Mouse (Mus musculus) left cerebral cortex, postnatal 14 days (tissue): ENCODE data around the gene Sars2. TPM values are rescaled to one million over a fixed set of nuclear protein-coding genes. Genes with fewer than 3 reads are reported as not detected.

ENCODE experiments used
- DNase-seq, 2 experiments: peaks; one replicate each; pipeline ENCODE4 v3.0.0; 2021 to 2022; ENCODE audit warnings: low spot score in 2 of 2, mixed read lengths in 1 of 2
- intact Hi-C: fragments of 180-260 bp; cut with DNase I; formaldehyde crosslinking; loops from one replicate; pipeline ENCODE4 v1.15.1; 2025
- total RNA-seq, 2 experiments: library from RNA; stranded (reverse); gene quantifications; 2 replicates each; pipeline ENCODE4 v1.2.3; 2021

Sars2 gene
- total RNA-seq, 2 experiments from 2014 or later, result 13.0 to 17.9 TPM

DNA sequence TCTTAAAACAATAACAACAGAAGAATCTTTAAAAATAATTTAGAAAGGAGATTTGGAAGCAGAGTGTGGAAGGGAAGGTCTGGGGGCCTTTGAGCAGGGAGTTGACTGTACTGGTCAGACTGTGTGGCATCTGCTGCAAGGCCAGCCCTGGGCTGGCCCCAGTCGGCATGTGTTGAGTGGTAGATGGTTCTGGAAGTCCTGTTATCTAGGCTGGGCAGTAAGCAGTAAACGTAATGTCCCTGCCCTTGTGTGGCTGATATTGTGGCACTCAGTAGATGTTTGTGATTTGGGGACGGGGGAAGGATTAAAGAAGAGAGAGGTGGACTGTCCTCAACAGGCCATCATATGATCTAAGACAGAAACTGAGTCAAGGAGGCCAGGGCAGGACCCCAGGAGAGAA lies 28.5 kb downstream of the Sars2 start:
- no peak for DNase-seq
- intact Hi-C loops, result no loop called here

DNA sequence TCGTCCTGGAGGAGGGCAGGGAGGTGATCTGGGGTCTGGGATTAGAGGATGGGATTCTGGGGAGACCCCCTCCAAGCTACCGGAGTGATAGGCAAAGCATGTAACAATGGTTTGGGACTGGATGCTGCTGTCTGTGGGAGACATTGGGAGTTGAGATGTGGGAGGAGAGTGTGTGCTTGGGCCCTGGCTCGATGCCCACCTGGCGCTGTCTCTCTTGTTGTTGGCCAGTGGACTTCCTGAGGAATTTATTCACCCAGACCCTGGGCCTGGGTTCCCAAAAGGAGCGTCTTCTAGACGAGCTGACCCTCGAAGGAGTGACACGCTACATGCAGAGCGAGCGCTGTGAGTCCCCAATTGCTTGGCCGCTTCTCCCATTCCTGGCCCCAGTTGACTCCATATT lies 30.1 kb downstream of the Sars2 start:
- intact Hi-C loops, result no loop called here

DNA sequence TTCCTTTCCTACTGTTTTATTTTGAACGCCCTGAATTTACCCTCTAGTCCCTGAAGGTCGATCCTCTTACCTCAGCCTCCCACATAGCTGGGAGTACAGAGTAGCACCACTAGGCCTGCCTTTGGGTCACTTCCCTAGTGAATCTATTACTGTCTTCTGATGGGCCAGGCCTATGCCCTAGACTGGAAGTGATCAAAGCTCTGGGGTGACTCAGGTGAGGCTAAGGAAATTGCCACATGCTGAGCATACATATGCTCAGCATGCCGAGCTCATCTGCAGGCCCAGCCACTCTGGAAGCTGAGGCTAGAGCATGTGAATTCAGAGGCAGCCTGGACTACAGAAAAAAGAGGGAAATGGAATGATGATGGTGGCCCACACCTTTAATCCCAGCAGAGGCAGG lies 31.4 kb downstream of the Sars2 start:
- intact Hi-C loops, result no loop called here
- no peak for DNase-seq

More for the DNA sequence above, 30.1 kb downstream of the Sars2 start:
- DNase-seq, result no peak

DNA sequence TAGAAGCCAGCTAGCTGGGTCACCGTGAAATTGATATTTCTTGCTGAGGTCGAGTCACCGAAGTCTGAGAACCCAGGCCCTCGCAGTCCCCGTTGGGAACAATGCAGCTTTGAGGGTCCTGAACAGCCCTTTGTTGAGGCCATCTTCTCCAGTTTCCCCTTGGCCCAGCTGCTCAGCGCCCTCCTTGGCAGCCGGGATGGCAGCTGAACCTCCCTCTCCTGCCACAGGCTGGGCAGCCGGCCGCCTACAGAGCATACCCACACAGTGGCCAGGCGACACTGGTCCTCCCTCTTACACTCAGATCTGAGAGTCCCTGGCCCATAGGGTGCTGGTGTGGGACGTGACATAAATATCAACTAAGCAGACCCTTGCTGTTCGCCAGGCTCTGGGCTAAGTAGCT lies 32.4 kb downstream of the Sars2 start:
- no peak for DNase-seq
- intact Hi-C loops, result no loop called here

DNA sequence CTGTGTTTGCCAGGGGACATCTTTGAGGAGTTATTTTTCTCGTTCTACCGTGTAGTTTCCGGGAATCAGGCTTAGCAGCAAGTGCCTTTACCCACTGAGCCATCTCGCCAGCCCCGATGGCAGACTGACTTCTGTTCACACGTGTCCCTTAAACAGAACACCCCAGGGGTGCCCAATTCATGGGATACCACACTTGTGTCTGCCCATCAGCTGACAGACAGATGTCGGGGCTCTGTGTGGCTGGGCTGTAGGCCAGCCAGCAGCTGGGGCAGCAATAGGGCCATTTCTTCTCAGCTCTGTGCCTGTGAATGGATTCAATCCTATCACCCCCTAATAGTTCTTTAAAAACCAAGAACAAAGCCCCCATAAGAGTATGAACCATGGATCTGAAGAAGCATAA lies 33.3 kb downstream of the Sars2 start:
- DNase-seq, result no peak
- intact Hi-C loops, result no loop called here

DNA sequence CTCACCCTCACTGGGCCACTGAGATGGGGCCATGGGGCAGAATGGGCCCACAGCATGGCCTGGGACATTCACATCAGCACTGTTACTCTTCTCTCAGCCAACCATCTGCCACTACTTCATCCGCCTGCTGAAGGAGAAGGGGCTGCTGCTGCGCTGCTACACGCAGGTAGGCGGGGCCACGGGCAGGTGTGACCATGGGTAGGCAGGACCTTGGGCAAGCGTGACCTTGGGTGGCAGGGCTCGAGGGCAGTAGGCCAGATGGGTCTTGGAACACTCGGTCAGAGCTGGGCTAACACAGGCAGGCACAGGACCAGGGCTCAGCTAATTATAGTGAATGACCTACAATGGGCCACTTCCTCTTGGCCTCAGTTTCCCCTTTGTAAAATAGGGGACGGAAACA lies 37.0 kb downstream of the Sars2 start:
- intact Hi-C loops, result no loop called here
- DNase-seq, result no peak

DNA sequence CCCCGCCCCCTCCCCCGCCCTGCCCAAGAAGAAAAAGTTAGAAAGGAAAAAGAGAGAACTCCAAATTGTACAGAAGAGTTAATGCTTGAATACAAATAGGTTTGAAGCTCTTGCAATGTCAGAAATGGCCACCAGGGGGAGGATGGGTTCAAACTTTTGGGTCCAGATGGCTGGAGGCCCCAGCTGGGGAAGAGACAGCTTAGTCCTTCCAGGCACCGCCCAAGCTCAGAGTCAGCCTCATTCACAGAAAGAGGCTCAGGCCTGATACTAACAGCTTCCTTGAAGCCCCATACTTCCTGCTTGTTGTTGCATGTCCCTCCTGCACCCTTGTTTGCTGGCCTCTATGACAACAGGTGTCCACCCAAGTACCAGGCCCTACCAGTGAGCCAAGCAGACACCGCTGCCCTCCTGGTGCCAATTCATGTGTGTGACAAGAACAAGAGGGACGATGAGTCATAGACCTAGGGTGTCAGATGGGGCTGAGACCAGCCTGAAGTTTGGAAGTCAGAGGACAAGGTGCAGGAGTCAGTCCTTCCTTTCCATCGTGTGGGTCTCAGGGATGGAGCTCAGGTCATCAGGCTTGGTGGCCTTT lies 38.4 kb downstream of the Sars2 start:
- intact Hi-C loops, result loop anchor here (10.0 kb wide), 1 partner anchor 255 kb away; no protein-coding TSS in a partner anchor
- peak; percentile 94 for DNase-seq

DNA sequence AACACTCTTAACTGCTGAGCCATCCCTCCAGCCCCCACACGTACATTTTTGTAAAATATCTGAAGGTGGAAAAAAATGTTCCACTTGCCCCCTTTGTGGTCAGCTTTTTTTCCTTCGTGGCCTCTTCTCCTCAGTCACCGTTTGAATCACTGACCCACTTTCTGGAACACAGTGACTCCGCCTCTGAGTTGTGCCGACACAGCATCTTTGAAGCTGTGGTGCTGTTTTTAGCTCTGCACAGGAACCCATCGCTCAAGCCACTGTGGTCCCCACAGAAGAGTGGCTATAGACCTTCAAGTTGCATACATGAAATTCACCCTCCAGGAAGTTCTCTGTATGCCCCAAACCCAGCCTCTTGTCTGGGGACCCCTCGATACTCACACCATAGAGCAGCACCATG lies 39.1 kb downstream of the Sars2 start:
- peak in 1 of 2 experiments; percentile 62 for DNase-seq
- intact Hi-C loops, result loop anchor here (10.0 kb wide), 1 partner anchor 254 kb away; no protein-coding TSS in a partner anchor

DNA sequence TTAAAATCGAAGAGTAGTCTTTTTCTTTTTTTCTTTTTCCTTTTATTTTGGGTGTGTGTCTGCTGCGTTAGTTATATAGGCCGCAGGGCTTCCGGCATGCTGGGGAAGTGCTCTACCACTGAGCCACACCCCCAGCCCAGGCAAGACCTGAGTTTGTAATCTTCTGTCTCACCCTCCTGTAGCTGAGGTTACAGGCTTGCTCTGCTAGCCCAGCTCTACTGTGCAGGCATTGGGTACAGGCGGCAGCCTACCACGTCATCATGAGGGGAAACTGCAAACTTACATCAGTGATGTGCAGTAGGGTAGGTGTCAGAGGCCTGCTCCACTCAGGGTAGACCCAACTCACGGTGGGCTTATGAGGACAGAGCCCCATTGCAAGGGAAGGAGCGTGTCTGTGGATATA lies 39.5 kb downstream of the Sars2 start:
- DNase-seq, result no peak
- intact Hi-C loops, result loop anchor here (10.0 kb wide), 1 partner anchor 254 kb away; no protein-coding TSS in a partner anchor

DNA sequence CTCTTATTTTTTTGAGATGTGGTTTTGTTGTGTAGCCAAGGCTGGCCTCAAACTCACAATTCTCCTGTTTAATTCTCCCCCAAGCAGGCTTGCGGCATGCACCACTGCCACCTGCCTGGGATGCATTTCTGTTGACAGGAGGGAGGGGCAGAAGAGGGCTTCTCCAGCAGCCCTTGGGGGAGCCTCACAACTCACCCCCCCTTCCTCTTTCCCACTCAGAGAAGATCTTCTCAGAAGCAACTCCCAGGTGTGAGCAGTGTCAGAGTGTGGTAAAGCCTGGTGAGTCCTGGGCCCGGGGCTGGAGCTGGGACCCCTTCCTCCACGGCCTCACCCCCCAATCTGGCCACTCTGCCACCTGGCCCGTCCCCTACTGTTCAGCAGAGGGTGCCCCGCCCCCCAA lies 43.4 kb downstream of the Sars2 start:
- DNase-seq, result no peak
- intact Hi-C loops, result loop anchor here (10.0 kb wide), 1 partner anchor 250 kb away; no protein-coding TSS in a partner anchor

DNA sequence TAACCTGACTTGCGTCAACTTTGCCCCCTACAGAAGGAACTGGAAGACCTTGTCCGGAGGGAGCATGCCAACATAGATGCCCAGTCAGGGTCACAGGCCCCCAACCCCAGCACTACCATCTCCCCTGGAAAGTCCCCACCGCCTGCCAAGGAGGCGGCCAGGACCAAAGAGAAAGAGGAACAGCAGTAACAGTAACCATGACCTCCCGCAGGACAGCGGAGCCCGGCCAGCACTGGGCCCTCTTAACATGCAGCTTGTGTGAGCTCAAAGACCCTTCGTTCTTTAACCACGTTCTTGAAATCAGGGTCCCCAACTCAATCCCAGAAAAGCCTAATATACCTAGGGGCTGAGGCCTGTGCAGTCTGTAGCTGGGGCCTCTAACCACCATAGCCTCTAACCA lies 46.1 kb downstream of the Sars2 start:
- intact Hi-C loops, result loop anchor here (10.0 kb wide), 1 partner anchor 247 kb away; no protein-coding TSS in a partner anchor
- no peak for DNase-seq

DNA sequence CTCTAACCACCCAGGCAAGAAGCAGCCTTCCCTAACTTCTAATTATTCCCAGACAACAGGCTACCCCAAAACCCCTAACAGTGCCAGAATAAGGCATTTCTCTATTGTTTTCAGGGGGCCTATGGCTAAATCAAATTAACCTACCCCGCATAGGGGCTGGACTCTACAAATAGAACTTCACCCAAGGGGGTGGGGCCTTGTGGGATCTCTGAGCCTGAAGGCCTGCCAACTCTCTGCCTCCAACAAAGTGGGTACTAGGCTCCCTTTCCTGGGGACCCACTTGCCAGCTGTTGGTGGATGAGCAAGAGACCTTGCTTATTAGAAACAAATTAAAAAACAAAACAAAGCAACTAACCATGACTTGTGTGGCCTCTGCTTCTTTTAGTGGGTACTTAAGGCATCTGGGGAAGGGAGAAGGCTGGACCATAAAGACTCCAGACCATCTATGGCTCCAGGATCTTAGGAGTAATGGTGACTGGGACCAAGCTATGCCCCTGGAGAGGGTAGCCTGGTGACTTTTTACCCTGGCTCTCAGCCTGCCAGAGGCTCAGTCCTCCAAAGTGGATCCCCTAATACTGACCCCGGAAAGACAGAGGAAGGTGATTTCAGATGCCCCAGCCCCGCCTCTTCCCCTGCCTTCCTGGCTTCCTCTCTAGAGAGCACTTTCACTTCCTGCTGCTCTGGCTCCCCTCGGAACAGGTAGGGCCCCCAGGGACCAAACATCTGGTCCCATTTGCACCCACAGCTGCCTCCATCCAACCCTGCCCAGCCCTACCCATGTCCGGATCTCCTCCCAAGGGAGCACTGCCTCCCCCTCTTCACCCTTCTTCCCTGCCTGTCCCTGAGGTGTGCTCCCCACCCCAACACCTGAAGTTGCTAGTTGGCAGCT lies 46.8 kb downstream of the Sars2 start, which contains the start of gene Rinl:
TSS of gene Rinl (plus strand) at position 663 of the 889 bp plus-strand sequence.
- intact Hi-C loops, result loop anchor here (10.0 kb wide), 1 partner anchor 246 kb away; no protein-coding TSS in a partner anchor
- no peak for DNase-seq

DNA sequence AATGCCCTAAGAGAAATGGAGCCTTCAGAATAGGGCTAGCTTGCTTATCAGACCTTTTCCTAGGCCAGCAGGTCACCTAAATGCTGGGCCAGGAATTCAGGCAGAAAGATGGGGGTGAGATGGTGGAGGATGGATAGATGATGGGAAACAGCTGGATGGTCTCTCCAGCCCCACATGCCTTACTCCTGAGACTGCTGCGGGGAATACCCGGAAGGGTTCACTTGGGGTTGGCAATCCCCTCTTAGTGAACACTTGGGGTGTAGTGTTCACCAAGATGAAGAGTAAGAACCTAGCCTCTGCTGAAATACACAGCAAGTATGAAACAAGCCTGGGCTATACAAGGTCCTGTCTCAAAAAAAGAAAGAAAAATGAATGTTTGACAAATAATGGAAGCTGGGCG lies 47.4 kb downstream of the Sars2 start:
- intact Hi-C loops, result loop anchor here (10.0 kb wide), 1 partner anchor 246 kb away; no protein-coding TSS in a partner anchor
- no peak for DNase-seq

DNA sequence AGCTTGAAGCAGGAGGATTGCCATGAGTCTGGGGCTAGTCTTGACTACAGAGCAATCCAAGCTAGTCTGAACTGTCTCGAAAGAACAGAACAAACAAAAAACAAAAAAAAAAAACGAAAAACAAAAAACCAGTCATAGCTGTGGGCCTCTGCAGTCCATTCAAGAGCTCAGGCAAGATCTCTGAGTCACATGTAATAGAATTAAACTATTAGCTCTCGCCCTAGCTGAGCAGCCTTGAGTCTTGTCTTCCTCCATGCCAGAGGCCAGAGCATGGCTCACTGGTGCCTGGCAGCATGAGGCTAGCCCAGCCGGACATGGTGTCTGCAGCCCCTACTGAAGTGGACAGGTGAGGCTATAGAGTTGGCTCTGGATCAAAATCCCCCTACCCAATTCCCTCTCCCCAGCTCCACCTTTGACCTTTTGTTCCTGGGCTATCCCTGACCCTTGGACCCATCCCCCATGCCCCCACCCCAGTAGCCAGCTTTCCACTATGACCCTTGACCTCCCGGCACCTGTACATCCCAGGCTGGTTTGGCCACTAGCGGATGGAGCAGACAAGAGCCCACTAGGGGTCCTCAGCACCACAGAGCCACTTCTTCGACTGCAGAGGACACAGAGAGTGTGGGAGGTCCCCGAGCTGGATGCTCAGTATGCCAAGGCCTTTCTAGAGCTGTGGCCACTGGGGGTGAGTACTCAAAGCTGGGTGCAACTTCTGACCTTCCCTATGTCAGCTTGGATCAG lies 48.4 kb downstream of the Sars2 start:
- intact Hi-C loops, result no loop called here

DNA sequence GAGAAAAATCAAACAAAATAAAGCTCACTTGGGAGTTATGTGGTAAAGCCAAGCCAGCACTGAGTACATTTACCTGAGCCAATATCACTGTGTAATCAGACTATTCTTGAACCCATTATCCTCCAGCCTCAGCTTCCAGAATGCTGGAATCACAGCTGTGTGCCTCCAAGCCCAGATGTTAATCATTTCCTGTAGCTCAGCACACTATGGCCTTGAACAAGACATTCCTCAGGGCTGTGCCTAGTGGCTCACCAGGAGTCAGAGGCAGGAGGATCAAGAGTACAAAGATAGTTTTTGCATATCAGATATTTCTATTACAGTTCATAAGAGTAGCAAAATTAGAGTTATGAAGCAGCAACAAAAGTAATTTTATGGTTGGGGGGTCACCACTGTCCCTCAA lies 49.9 kb downstream of the Sars2 start:
- intact Hi-C loops, result no loop called here
- DNase-seq, result no peak

More for the DNA sequence above, 48.4 kb downstream of the Sars2 start:
- no peak for DNase-seq

DNA sequence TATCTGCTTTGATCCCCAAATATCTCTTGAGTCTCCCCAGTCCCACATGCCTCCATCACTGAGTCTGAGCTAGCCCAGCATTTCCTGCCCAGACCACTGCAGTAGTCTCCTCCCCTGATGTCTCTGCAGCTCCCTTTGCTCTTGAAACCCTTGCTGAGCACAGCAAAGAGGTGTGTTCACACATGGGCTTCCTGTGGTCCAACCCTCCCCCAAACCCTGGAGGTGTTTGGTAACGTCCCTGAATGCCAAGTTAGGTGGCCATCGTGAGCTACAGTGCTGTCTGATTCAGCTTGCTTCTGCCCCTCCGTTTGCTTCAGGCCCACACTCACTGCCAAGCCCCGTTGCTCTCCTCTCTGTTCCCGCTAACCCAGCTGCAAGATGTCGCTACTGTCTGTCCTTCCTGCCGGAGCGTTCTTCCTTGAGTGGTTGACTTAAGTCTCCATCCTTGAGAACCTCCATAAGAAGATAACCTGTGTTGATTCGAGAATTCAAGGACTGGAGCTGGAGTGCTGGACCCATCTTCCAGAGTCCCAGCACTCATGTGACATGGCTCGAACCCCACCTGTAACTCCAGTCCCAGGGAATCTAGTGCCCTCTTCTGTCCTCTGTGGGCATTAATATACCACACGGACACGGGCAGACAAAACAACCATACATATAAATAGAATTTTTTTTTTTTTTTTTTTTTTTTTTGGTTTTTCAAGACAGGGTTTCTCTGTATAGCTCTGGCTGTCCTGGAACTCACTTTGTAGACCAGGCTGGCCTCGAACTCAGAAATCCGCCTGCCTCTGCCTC lies 50.8 kb downstream of the Sars2 start:
- intact Hi-C loops, result no loop called here
- DNase-seq, result no peak

DNA sequence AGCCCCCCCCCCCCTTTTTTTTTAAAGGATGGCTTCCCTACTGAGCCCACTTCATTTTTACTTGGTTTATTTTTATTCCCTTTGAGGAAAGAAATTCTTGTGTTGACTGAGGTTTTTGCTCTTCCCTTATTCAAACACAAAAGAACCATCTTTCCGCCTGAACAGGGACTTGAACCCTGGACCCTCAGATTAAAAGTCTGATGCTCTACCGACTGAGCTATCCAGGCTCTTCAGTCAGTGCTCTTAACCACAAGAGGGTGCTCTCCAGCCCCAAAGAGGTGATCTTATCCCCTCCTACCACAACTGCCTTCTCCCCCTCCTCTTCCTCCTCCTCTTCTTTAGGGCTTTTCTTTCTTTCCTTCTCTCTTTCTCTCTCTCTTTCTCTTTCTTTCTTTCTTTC lies 52.0 kb downstream of the Sars2 start:
- no peak for DNase-seq
- intact Hi-C loops, result loop anchor here (2.0 kb wide), 1 partner anchor 73 kb away; no protein-coding TSS in a partner anchor

DNA sequence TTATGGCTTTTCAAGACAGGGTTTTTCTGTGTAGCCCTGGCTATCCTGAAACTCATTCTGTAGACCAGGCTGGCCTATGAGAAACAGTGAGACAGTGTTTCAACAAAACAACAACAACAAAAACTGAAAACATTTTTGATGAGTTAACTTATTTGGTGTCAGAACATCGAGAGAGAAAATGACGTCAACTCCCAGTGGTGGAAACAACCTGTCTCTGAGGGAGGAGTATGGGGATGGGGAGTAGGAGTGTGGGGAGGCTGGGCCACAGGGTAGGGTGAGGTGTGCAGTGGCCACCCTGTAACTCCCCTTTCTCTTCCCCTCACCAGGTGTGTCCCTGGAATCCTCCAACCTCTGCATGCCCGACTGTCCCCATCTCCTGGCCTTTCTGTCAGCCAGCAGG lies 52.7 kb downstream of the Sars2 start:
- DNase-seq, result no peak
- intact Hi-C loops, result loop anchor here (2.0 kb wide), 1 partner anchor 72 kb away; no protein-coding TSS in a partner anchor

DNA sequence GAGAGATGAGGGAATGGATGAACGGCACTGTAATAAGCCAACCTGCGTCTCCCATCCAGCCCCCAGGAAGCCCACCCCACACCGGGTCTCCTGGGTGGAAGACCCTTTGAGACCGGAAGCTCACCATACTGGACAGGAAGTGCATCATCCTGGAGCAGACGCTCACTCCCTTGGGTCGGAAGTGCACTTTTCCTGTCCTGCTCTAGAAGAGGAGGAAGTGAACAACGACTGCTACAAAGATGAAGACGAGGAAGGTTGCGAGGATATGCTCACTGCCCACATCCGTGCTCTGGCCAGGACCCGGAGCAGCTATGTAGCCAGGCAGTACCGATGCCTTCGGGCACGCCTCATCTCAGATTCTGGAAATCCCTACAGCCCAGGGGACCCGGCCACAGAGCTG lies 54.0 kb downstream of the Sars2 start:
- DNase-seq, result no peak
- intact Hi-C loops, result loop anchor here (2.0 to 5.0 kb wide), 2 partner anchors 71 to 176 kb away; no protein-coding TSS in a partner anchor
